Mouse (Mus musculus) embryonic facial prominence, embryonic 11.5 days (tissue): ENCODE data around the gene Gm29735. TPM values are rescaled to one million over a fixed set of nuclear protein-coding genes. Genes with fewer than 3 reads are reported as not detected.
"Not testable (repeated sequence)": the region's sequence is repeated elsewhere in the genome, so short reads cannot be mapped to it uniquely, and the experiment has no call there.

Experiments
- ATAC-seq: fragments of 200-750 bp; cut with Nextera tagmentation; replicated peaks from 2 replicates; pipeline ENCODE4 v1.8.0; 2017; ENCODE audit warnings: low read depth; ENCODE audit not compliant: insufficient number of reproducible peaks, low FRiP score, low TSS enrichment
- DNase-seq: peaks from one replicate; pipeline ENCODE4 v3.0.0-alpha.2; 2015; ENCODE audit warnings: low spot score
- H3K27ac ChIP-seq: fragments of 300-500 bp; sonication (generic); replicated peaks from 2 replicates; pipeline ENCODE4 v1.5.1; 2014; ENCODE audit warnings: mild to moderate bottlenecking, low read depth, low read length, control low read depth
- H3K27me3 ChIP-seq: fragments of 300-500 bp; sonication (generic); 2 replicates; pipeline ENCODE4 v1.6.1; 2014; ENCODE audit warnings: mild to moderate bottlenecking, low read length, moderate library complexity, mixed read lengths; ENCODE audit not compliant: control insufficient read depth, insufficient read depth
- H3K36me3 ChIP-seq: fragments of 300-500 bp; sonication (generic); replicated peaks from 2 replicates; pipeline ENCODE4 v1.6.1; 2014; ENCODE audit warnings: low read depth, mild to moderate bottlenecking, low read length, moderate library complexity, mixed read lengths; ENCODE audit not compliant: control insufficient read depth, insufficient read depth
- H3K4me1 ChIP-seq: fragments of 300-500 bp; sonication (generic); 2 replicates; pipeline ENCODE4 v1.6.1; 2014; ENCODE audit warnings: low read length, mixed read lengths; ENCODE audit not compliant: control insufficient read depth, insufficient read depth
- H3K4me2 ChIP-seq: fragments of 300-500 bp; sonication (generic); 2 replicates; pipeline ENCODE4 v1.6.1; 2014; ENCODE audit warnings: low read depth, mild to moderate bottlenecking, control low read depth, low read length, moderate library complexity
- H3K4me3 ChIP-seq: fragments of 300-500 bp; sonication (generic); 2 replicates; pipeline ENCODE4 v1.5.1; 2014; ENCODE audit warnings: low read depth, low read length, control low read depth
- H3K9ac ChIP-seq: fragments of 300-500 bp; sonication (generic); replicated peaks from 2 replicates; pipeline ENCODE4 v1.6.1; 2014; ENCODE audit warnings: mild to moderate bottlenecking, control low read depth, low read length
- H3K9me3 ChIP-seq: fragments of 300-500 bp; sonication (generic); replicated peaks from 2 replicates; pipeline ENCODE4 v1.6.1; 2016; ENCODE audit warnings: mild to moderate bottlenecking, low read length, inconsistent platforms, mixed read lengths; ENCODE audit not compliant: control insufficient read depth
- WGBS: fragments of 180-500 bp; shearing (Covaris S2); extraction: QIAGEN DNeasy Blood & Tissue Kit; methylation state at CpG from one replicate; pipeline ENCODE4 v1.1.7; 2014; 5-methylcytosine and 5-hydroxymethylcytosine counted together
- polyA plus RNA-seq: library from polyadenylated mRNA; unstranded; fragments of >200 nt; fragmentation: Nextera tagmentation; extraction: Ambion mirVana; gene quantifications from 2 replicates; pipeline ENCODE4 v1.2.1, GENCODE M21; 2014

Gm29735 gene
- polyA plus RNA-seq, 1 experiment from 2014 or later: not detected

GRCm38 (mm10) chr7:142175905-142176304 is 19.0 kb upstream of the Gm29735 start, which contains the start of gene Krtap5-2:
Krtap5-2 (minus strand) TSS chr7:142176005.
- not testable (repeated sequence) for ATAC-seq, DNase-seq

GRCm38 (mm10) chr7:142169836-142170235 is 12.9 kb upstream of the Gm29735 start:
- peak; percentile 76 for DNase-seq
- no peak overlapping the region for H3K9ac ChIP-seq
- no peak for ATAC-seq
- no peak overlapping the region for H3K4me3 ChIP-seq
- H3K4me2 ChIP-seq: no peak overlapping the region
- H3K4me1 ChIP-seq: no peaks in the 10 kb centered on the region
- no peak overlapping the region for H3K27ac ChIP-seq
- no peaks in the 10 kb centered on the region for H3K9me3 ChIP-seq
- H3K27me3 ChIP-seq: no peaks in the 10 kb centered on the region
- H3K36me3 ChIP-seq: no peaks in the 10 kb centered on the region
- 44% methylated on average over 3 of the region's 3 CpGs for WGBS

More at GRCm38 (mm10) chr7:142175905-142176304, 19.0 kb upstream of the Gm29735 start, which contains the start of gene Krtap5-2:
- H3K36me3 ChIP-seq, H3K9me3 ChIP-seq, H3K9ac ChIP-seq, H3K27ac ChIP-seq, H3K27me3 ChIP-seq, H3K4me3 ChIP-seq, H3K4me1 ChIP-seq, H3K4me2 ChIP-seq: not testable (repeated sequence)

DNA sequence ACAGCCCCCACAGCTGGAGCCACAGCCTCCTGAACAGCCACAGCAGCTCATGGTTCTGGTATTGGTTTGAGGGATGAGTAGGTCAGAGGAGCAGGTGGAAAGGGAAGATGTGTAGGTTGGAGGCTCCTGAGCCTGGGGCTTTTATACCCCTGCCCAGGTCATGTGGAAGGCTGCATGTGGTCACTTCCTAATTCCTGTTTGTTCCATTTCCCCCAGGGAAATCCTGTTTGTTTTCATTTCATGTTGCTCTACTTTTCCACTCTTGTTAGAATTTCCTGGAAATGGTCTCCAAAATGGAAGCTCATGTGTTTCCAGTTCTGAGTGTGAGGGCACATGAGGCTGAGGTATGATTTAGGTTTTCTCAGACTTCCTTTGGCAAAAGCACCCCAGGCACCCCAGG is 8.7 kb upstream of the Gm29735 start, which contains the start of gene Gm4553:
Gene Gm4553 (minus strand): TSS at position 101 of the 400 bp plus-strand sequence.
- H3K4me3 ChIP-seq, ATAC-seq, H3K36me3 ChIP-seq, H3K9ac ChIP-seq, H3K4me1 ChIP-seq, H3K27me3 ChIP-seq, H3K9me3 ChIP-seq, H3K4me2 ChIP-seq, DNase-seq, H3K27ac ChIP-seq: not testable (repeated sequence)

DNA sequence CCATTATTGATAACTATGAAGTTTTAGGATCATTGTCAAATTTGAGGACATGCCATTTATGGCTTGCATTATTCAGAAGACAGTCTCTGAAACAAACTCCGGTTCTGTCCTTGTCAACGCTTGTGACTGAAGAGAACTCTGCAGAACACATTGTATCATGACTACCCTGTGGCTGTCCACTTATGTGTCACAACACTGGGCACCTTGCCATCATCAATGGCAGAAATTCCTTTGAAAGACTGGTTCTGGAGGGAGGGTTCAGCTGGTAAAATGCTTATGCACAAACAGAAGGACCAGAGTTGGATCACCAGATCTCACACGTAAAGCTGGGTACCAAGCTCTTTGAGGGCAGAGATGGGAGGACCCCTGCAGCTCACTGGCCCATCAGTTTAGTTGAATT is 2.5 kb upstream of the Gm29735 start:
- H3K9me3 ChIP-seq: no peaks in the 10 kb centered on the region
- no peaks in the 10 kb centered on the region for H3K27me3 ChIP-seq
- no peak overlapping the region for H3K9ac ChIP-seq
- DNase-seq (no peak), ATAC-seq (no peak)
- H3K36me3 ChIP-seq: no peaks in the 10 kb centered on the region
- no peak overlapping the region for H3K27ac ChIP-seq
- H3K4me2 ChIP-seq: no peak overlapping the region
- no peak overlapping the region for H3K4me3 ChIP-seq
- WGBS: 92% methylated on average over 3 of the region's 3 CpGs
- H3K4me1 ChIP-seq: no peaks in the 10 kb centered on the region

DNA sequence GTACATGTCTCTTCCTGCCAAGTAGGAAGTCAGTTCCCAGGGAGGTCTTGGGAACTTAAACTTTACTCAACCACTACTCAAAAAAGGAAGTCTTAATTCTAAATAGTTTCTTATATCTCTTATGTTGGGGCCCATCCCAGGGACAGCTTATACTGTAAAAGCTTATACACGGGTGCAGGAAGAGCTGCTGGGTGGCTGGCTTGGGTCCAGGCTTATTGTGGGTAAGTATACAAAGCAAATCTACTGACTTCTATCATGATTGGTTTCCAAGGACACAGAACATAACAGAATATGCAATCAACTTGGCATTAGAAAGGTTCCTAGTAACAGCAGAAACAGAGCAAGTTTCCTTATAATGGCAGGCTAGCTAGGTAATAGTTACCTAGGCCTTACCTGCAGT is 1.6 kb downstream of the Gm29735 start:
- Histone ChIP-seq H3K36me3 (no peaks in the 10 kb centered on the region), H3K9me3 (no peaks in the 10 kb centered on the region), H3K27ac (no peak overlapping the region), H3K4me3 (no peak overlapping the region), H3K4me1 (no peaks in the 10 kb centered on the region), H3K9ac (no peak overlapping the region), H3K27me3 (no peaks in the 10 kb centered on the region), H3K4me2 (no peak overlapping the region)
- ATAC-seq: no peak
- DNase-seq: no peak
- WGBS: 74% methylated on average over 1 of the region's 1 CpGs

GRCm38 (mm10) chr7:142152191-142152590 is 4.7 kb downstream of the Gm29735 start:
- Histone ChIP-seq H3K27ac (no peak overlapping the region), H3K4me3 (no peak overlapping the region), H3K9ac (no peak overlapping the region), H3K4me2 (no peak overlapping the region), H3K36me3 (no peaks in the 10 kb centered on the region), H3K27me3 (no peaks in the 10 kb centered on the region), H3K9me3 (no peaks in the 10 kb centered on the region), H3K4me1 (no peaks in the 10 kb centered on the region)
- no peak for DNase-seq
- WGBS: 74% methylated on average over 4 of the region's 4 CpGs
- ATAC-seq: no peak

GRCm38 (mm10) chr7:142148633-142149032 is 8.3 kb downstream of the Gm29735 start:
- H3K27ac ChIP-seq: no peak overlapping the region
- no peak overlapping the region for H3K9ac ChIP-seq
- H3K4me2 ChIP-seq: no peak overlapping the region
- ATAC-seq (no peak), DNase-seq (no peak)
- H3K4me1 ChIP-seq: no peaks in the 10 kb centered on the region
- no peaks in the 10 kb centered on the region for H3K27me3 ChIP-seq
- H3K36me3 ChIP-seq: no peaks in the 10 kb centered on the region
- no peak overlapping the region for H3K4me3 ChIP-seq
- no peaks in the 10 kb centered on the region for H3K9me3 ChIP-seq

DNA sequence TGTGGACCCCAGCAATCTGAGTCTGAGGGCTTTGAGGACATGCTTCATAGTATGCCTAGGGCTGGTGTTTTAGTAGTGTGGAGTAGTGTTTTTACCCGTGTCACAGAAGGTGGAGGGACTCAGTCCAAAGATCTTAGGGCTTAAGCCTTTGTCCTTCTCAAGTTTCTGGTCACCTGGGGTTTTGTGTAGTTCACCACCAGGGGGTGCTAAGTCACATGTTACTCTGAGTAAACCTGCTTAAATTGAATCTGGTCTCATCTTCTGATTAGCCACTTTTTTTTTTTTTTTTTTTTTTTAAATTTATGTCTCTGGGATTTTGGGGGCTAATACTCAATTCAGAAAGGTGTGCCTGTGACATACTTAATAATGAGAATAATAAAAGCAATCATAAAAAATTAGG is 10.9 kb downstream of the Gm29735 start:
- ATAC-seq (no peak), DNase-seq (peak; percentile 82)
- H3K27ac ChIP-seq: no peak overlapping the region
- H3K4me2 ChIP-seq: no peak overlapping the region
- H3K36me3 ChIP-seq: no peaks in the 10 kb centered on the region
- WGBS: 4% methylated on average over 1 of the region's 1 CpGs
- H3K9ac ChIP-seq: no peak overlapping the region
- H3K4me1 ChIP-seq: no peaks in the 10 kb centered on the region
- no peaks in the 10 kb centered on the region for H3K27me3 ChIP-seq
- no peak overlapping the region for H3K4me3 ChIP-seq
- H3K9me3 ChIP-seq: no peaks in the 10 kb centered on the region
